Mouse (Mus musculus): Measurements from ENCODE around the gene Celf1.

GRCm38 (mm10) chr2:91015386-91015785, 75.2 kb downstream of the Celf1 start:
- no peak for TF ChIP-seq CTCF (IDR thresholded peaks at IDR 0.05; ENCODE audit: control insufficient read depth, insufficient read depth, insufficient replicate concordance, low read depth, low read length)
- no peak for TF ChIP-seq POLR2A (IDR thresholded peaks at IDR 0.05; ENCODE audit: control insufficient read depth, low read depth, low read length)

Data from testis, adult 2 months (tissue).